Mouse (Mus musculus) G1E (cell line): ENCODE data around the gene 6820408C15Rik. TPM values are rescaled to one million over a fixed set of nuclear protein-coding genes. Genes with fewer than 3 reads are reported as not detected.

Source experiments
- ATAC-seq: 2 replicates; pipeline ENCODE4 v1.8.0; 2016; ENCODE audit warnings: mild to moderate bottlenecking; ENCODE audit not compliant: insufficient number of reproducible peaks, poor library complexity, low FRiP score, severe bottlenecking; ENCODE audit errors: extremely low read depth
- DNase-seq: peaks from one replicate; pipeline ENCODE4 v3.0.0; 2012; ENCODE audit warnings: low spot score
- H3K27me3 ChIP-seq: 2 replicates; pipeline ENCODE4 v1.6.1; 2012; ENCODE audit warnings: mild to moderate bottlenecking, low read length, inconsistent platforms; ENCODE audit not compliant: insufficient read depth
- H3K36me3 ChIP-seq: replicated peaks from 2 replicates; pipeline ENCODE3; 2012; ENCODE audit warnings: mild to moderate bottlenecking, inconsistent platforms
- H3K4me1 ChIP-seq: 2 replicates; pipeline ENCODE4 v1.6.1; 2012; ENCODE audit warnings: low read depth, low read length, inconsistent platforms, mixed read lengths; ENCODE audit not compliant: insufficient read depth
- H3K4me3 ChIP-seq: 2 replicates; pipeline ENCODE4 v1.5.1; 2012; ENCODE audit warnings: low read depth, mild to moderate bottlenecking, inconsistent platforms, low read length, moderate library complexity, mixed read lengths
- H3K9me3 ChIP-seq: replicated peaks from 2 replicates; pipeline ENCODE4 v1.6.1; 2012; ENCODE audit warnings: inconsistent platforms
- CTCF ChIP-seq: IDR thresholded peaks from 2 replicates; pipeline ENCODE4 v1.5.1; 2012; ENCODE audit warnings: low read depth, low read length, inconsistent platforms, mixed read lengths
- GATA1 ChIP-seq: IDR thresholded peaks from 2 replicates; pipeline ENCODE4 v1.6.1; 2012; ENCODE audit warnings: borderline replicate concordance, low read length, inconsistent platforms, mixed read lengths
- GATA2 ChIP-seq: IDR thresholded peaks from 2 replicates; pipeline ENCODE4 v1.6.1; 2012; ENCODE audit warnings: low read depth, low read length, inconsistent platforms, borderline replicate concordance
- POLR2AphosphoS5 ChIP-seq: IDR thresholded peaks from 2 replicates; pipeline ENCODE4 v1.6.1; 2012; ENCODE audit warnings: low read depth, low read length, inconsistent platforms; ENCODE audit not compliant: insufficient replicate concordance
- TAL1 ChIP-seq: conservative IDR thresholded peaks from 2 replicates; pipeline ENCODE4 v1.6.1; 2012; ENCODE audit warnings: low read depth, low read length, inconsistent platforms, mixed read lengths
- polyA plus RNA-seq: library from polyadenylated mRNA; stranded (reverse); fragments of >175 nt; gene quantifications from 2 replicates; pipeline ENCODE4 v1.2.3, GENCODE M21; 2012
- total RNA-seq, 2 experiments: library from RNA; stranded (forward) in 1 of 2; stranded (reverse) in 1 of 2; fragments of 200-1000 nt in 1 of 2; fragments of >200 nt in 1 of 2; fragmentation: Nextera tagmentation in 1 of 2; gene quantifications; 2 replicates each; pipeline ENCODE4 v1.2.3; 2014 to 2017

Gene 6820408C15Rik
- total and polyA plus RNA-seq, 3 experiments: 0.18 to 3.8 (median 0.49) TPM

DNA sequence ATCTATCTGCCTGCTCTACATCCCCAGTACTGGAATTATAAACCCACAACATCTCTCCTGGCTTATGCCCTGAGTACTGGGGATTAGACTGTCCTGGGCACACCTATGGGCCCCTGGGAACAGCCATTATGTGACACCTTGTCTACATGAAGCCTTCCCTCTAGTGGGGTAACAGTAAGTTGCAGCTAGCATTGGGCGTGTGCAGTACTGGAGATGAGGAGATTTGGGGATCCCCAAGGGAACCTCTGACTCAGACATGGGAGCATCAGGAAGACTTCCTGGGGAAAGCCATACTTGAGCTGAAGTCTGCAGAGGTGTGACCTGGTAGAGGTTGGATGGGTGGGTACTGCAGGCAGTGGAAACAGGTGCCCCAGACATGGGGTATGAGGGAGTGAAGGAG is 23.6 kb downstream of the 6820408C15Rik start:
- peaks cover 48% of the 10 kb centered on the region for H3K36me3 ChIP-seq
- peaks cover 6% of the 10 kb centered on the region; the same call in 1 of the 2 replicates for H3K27me3 ChIP-seq
- DNase-seq (no peak), ATAC-seq (no peak)
- H3K9me3 ChIP-seq: no peaks in the 10 kb centered on the region
- H3K4me3 ChIP-seq: no peak overlapping the region
- no peak for TF ChIP-seq CTCF
- H3K4me1 ChIP-seq: peaks cover 45% of the 10 kb centered on the region

DNA sequence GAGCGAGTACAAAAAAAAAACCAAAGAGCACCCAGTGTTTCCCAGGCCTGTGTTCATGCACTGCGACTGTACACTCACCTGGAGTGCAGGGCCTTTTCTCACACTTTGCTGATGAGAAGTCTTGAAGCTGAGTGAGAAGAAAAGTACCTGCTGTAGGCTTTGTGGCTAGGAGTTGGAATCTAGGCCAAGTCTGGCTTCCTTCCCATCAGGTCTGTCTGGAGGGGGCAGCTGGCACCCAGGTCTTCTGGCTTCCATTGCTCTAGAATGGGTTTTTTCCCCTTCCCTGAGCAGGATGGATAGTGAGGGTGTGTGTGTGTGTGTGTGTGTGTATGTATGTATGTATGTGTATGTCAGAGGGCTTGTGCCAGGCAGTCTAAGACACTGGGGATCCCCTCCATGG is 24.4 kb downstream of the 6820408C15Rik start:
- H3K36me3 ChIP-seq: peaks cover 51% of the 10 kb centered on the region
- DNase-seq (no peak), ATAC-seq (no peak)
- H3K27me3 ChIP-seq: peaks cover 6% of the 10 kb centered on the region; the same call in 1 of the 2 replicates
- no peaks in the 10 kb centered on the region for H3K9me3 ChIP-seq
- no peak overlapping the region for H3K4me3 ChIP-seq
- H3K4me1 ChIP-seq: peaks cover 46% of the 10 kb centered on the region
- TF ChIP-seq CTCF: no peak
- TF ChIP-seq GATA1: no peak
- no peak for TF ChIP-seq GATA2

DNA sequence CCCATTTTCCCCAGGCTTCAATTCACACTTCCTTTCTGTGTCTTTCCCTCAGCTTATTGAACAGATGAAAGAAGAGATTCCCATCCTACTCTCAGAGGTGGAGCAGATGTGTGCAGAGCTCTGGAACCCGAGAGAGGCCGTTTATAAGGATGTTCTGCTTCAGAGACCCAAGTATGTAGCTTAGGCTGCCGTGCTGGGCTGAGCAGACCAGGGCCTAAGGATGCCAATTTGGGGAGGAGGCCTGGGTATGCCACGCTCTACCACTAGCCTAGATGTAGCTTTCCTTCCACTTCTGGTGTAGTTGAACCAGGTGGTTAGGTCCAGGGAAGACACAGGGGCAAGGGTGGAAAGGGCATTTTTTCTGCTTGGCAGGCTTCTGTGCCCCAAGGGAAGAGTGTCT is 26.9 kb downstream of the 6820408C15Rik start:
- no peaks in the 10 kb centered on the region for H3K9me3 ChIP-seq
- H3K27me3 ChIP-seq: peaks cover 6% of the 10 kb centered on the region; the same call in 1 of the 2 replicates
- TF ChIP-seq TAL1 (no peak), CTCF (no peak), POLR2AphosphoS5 (no peak), GATA2 (no peak), GATA1 (no peak)
- ATAC-seq (no peak), DNase-seq (no peak)
- peaks cover 51% of the 10 kb centered on the region for H3K36me3 ChIP-seq
- peaks cover 42% of the 10 kb centered on the region for H3K4me1 ChIP-seq
- H3K4me3 ChIP-seq: no peak overlapping the region

DNA sequence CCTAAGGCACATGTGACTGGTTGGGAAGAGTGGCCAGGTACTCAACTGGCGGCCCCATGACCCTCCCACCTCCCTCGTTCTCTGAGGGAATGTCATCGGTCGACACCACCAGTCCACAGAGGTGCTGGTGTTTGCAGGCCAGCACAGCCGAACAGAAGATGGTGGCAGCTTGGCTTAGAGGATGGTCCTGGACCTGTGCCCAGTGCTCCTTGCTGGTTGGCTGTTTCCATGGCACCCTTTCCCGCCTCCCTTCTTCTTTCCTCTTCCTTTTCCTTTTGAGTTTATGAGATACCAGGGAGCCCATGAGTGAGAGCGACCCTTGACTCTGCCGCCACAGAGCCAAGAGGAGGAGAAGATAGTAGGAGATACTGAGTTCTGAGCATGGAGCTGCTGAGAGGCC is 27.9 kb downstream of the 6820408C15Rik start:
- Histone ChIP-seq H3K4me1 (peaks cover 40% of the 10 kb centered on the region), H3K36me3 (peaks cover 51% of the 10 kb centered on the region), H3K4me3 (no peak overlapping the region), H3K27me3 (peaks cover 6% of the 10 kb centered on the region; the same call in 1 of the 2 replicates), H3K9me3 (no peaks in the 10 kb centered on the region)
- ATAC-seq (no peak), DNase-seq (no peak)
- TF ChIP-seq GATA2 (no peak), POLR2AphosphoS5 (no peak), CTCF (no peak), TAL1 (no peak), GATA1 (no peak)

DNA sequence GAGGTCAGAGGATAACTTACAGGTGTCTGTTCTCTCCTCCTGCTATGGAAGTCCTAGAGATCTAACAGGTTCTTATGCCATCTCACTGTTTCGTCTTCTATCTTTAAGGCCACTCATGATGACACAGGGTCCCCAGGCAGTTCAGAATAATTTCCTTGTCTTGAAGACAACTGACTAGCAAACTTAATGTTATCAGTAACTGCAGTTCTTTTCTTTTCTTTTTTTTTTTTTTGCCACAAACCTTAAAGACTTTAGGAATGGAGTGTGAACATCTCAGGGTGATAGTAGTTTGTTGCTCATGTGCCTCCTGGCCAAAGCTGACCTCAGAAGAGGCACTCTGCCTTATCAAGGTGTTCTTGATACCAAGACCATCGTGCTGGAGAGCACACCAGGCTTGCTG is 31.3 kb downstream of the 6820408C15Rik start:
- H3K27me3 ChIP-seq: peaks cover 4% of the 10 kb centered on the region; the same call in 1 of the 2 replicates
- ATAC-seq: peak; percentile 8; the same call in 1 of the 2 replicates

DNA sequence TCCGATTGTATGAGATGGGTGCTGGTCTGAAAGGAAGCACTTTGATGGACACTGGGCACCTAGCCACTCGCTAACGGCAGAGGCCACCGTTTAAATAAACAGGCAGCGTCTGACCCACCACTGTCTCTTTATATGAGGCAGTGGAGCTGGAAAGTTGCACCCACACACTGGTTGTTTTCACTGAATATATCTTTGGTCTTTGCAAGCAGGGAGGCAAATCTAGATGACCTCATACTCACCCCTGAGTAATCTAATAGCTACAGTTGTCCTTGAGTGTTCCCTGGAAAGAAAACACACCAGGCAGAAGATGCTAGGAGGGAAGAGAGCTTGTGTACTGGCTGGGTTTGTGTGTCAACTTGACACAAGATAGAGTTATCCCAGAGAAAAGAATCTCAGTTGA is 32.1 kb downstream of the 6820408C15Rik start:
- ATAC-seq (no peak), DNase-seq (no peak)
- no peak for TF ChIP-seq TAL1
- no peak for TF ChIP-seq GATA2
- TF ChIP-seq POLR2AphosphoS5: no peak
- TF ChIP-seq GATA1: no peak
- no peak for TF ChIP-seq CTCF
- Histone ChIP-seq H3K36me3 (peaks cover 19% of the 10 kb centered on the region), H3K4me1 (peaks cover 35% of the 10 kb centered on the region), H3K9me3 (no peaks in the 10 kb centered on the region), H3K27me3 (peaks cover 9% of the 10 kb centered on the region; the same call in 1 of the 2 replicates), H3K4me3 (no peak overlapping the region)

More for the DNA sequence above, 31.3 kb downstream of the 6820408C15Rik start:
- Histone ChIP-seq H3K9me3 (no peaks in the 10 kb centered on the region), H3K4me1 (peaks cover 37% of the 10 kb centered on the region), H3K36me3 (peaks cover 27% of the 10 kb centered on the region), H3K4me3 (no peak overlapping the region)
- DNase-seq: no peak
- no peak for TF ChIP-seq CTCF
- TF ChIP-seq TAL1: no peak
- no peak for TF ChIP-seq GATA1
- TF ChIP-seq POLR2AphosphoS5: no peak
- TF ChIP-seq GATA2: no peak

DNA sequence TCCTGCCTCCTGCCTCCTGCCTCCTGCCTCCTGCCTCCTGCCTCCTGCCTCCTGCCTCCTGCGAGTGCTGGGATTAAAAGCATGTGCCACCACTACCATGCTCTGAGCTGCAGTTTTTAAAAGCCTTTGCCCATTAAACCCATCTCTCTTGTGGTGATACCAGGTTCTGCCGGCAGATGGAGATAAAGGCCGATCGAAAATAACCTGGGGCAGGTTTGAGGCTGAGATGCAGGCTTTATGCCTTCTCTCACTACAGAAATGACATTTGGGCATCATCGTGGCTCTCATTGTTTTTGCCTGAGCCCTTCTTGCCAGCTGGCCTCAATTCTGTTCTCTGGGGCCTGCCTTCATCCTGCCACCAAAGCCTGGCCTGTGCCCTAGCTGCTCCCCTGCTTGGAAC is 34.9 kb downstream of the 6820408C15Rik start:
- DNase-seq: peak; percentile 36
- Histone ChIP-seq H3K4me3 (no peak overlapping the region), H3K27me3 (peaks cover 7% of the 10 kb centered on the region), H3K4me1 (peaks cover 24% of the 10 kb centered on the region), H3K36me3 (no peaks in the 10 kb centered on the region), H3K9me3 (no peaks in the 10 kb centered on the region)
- TF ChIP-seq GATA2 (no peak), TAL1 (no peak), GATA1 (no peak), POLR2AphosphoS5 (no peak), CTCF (no peak)
- ATAC-seq: no peak
